Mouse (Mus musculus): ENCODE data around the gene Tmem274. TPM values are rescaled to one million over a fixed set of nuclear protein-coding genes. Genes with fewer than 3 reads are reported as not detected.
A peak's percentile ranks its signal among the peaks of the same experiment; 100 is the strongest.

Tmem274 gene
- polyA plus RNA-seq, 1 experiment from 2014 or later, result 0.50 TPM

DNA sequence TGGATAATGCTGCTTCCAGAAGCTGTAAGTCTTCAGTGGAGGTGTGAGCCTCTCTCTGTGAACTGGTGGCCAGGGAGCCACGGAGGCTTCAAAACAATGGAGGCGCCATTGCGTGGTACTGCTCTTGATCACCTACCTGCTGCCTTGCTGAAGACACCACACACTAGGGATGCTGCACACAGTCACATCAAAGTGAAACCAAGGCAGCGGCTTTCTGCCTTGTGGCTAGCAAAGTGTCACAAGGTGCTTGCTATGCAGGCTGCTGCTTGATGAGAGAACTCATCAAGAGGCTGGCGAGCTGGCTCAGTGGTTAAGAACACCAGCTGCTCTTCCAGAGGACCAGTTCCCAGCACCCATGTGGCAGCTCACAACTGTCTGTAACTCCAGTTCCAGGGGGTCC is 38.5 kb downstream of the Tmem274 start:
- no peak overlapping the region for H3K4me3 ChIP-seq
- no peak for DNase-seq (ENCODE audit: extremely low spot score, low spot score)
- no peaks in the 10 kb centered on the region for H3K36me3 ChIP-seq (replicated peaks)
- H3K27ac ChIP-seq, result no peak overlapping the region
- 91% methylated on average over 5 of the region's 5 CpGs for WGBS
- H3K27me3 ChIP-seq (ENCODE audit: poor library complexity, severe bottlenecking), result peaks cover 5% of the 10 kb centered on the region; the same call in 1 of the 2 replicates
- no peaks in the 10 kb centered on the region for H3K9me3 ChIP-seq
- H3K4me1 ChIP-seq, result peaks cover 45% of the 10 kb centered on the region

DNA sequence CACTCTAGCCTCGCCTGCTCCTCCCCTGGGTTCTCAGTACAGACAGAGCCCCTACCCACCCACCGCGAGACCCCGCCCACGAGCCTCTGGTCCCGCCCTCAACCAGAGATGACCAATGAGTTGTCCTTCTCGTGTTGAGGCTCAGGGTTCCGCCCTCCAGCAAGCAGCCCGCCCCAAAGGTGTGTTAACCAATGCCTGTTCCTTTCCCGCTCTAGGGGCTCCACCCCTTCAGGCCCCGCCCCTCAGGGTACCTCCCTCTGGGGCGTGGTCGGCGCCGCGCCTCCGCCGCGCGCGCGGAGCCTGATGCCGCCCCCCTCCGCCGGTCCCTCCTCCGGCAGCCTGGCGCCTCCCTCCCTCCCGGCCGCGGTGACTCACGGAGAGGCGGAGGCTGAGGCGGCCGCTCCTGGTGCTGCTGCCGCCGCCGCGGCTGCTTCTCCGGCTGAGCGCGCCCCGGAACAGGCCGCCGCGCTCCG is 40.7 kb downstream of the Tmem274 start, which contains the start of gene Ctnnbip1:
Gene Ctnnbip1, plus strand, starts transcription at position 369 of the 473 bp plus-strand sequence.
- Histone ChIP-seq H3K4me3 (peak within 1 kb of the TSS; percentile 90), H3K36me3 (replicated peaks) (no peaks in the 10 kb centered on the region), H3K4me1 (peaks cover 48% of the 10 kb centered on the region), H3K27ac (peak within 1 kb of the TSS; percentile 91), H3K27me3 (ENCODE audit: poor library complexity, severe bottlenecking) (peaks cover 5% of the 10 kb centered on the region; the same call in 1 of the 2 replicates), H3K9me3 (no peaks in the 10 kb centered on the region)
- WGBS, result under 1% methylated on average over 45 of the region's 46 CpGs
- DNase-seq (ENCODE audit: extremely low spot score, low spot score), result peak; percentile 96

GRCm38 (mm10) chr4:149518351-149519220 is 41.4 kb downstream of the Tmem274 start:
- H3K9me3 ChIP-seq, result no peaks in the 10 kb centered on the region
- H3K27ac ChIP-seq, result peak overlapping the region; percentile 91
- H3K27me3 ChIP-seq (ENCODE audit: poor library complexity, severe bottlenecking), result peaks cover 5% of the 10 kb centered on the region; the same call in 1 of the 2 replicates
- peak overlapping the region; percentile 90 for H3K4me3 ChIP-seq
- peak; percentile 44 for DNase-seq (ENCODE audit: extremely low spot score, low spot score)
- WGBS, result 4% methylated on average over 51 of the region's 52 CpGs
- peaks cover 55% of the 10 kb centered on the region for H3K4me1 ChIP-seq
- H3K36me3 ChIP-seq (replicated peaks), result no peaks in the 10 kb centered on the region

DNA sequence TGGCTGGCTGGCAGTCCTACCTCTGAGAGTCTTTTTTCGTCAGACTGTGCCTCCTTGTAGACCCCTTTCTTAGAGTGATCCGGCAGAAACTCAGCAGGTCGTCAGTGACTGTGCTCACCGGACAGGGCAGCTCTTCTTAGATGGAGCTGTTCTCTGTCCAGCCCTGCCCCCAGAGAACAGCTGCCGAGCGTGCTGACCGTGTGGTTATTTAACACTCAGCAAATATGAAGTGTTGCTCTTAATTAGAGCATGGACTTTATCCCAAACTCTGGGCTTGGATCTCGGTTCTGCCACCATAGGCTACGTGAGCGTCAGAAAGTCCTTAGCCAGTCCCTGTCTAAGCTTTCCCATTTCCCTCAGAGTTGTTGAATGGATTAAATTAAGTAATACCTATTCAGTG is 44.1 kb downstream of the Tmem274 start:
- no peak for DNase-seq (ENCODE audit: extremely low spot score, low spot score)
- Histone ChIP-seq H3K4me1 (peaks cover 77% of the 10 kb centered on the region), H3K4me3 (no peak overlapping the region), H3K36me3 (replicated peaks) (peaks cover 5% of the 10 kb centered on the region; the same call in 1 of the 2 replicates), H3K27me3 (ENCODE audit: poor library complexity, severe bottlenecking) (peaks cover 5% of the 10 kb centered on the region; the same call in 1 of the 2 replicates), H3K9me3 (no peaks in the 10 kb centered on the region), H3K27ac (no peak overlapping the region)
- 74% methylated on average over 10 of the region's 10 CpGs for WGBS

DNA sequence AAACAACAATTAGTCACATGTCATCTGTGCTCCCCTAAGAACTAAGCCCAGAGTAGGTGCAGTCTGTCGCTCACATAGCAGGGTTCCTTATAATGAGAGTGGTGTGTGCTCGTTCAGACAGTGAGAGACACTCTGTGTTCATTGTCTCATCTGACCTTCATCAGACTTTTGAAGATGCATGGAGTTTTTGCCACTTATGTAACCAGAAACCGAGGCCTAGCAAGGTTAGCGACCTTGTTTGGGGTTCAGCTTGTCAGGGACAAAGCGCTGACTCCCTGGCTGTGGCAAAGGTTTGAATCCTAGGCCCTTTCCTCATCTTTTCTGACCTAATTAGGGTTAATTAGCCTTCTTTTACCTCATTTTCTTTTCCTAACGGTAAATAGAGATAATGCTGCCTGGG is 46.8 kb downstream of the Tmem274 start:
- Histone ChIP-seq H3K9me3 (no peaks in the 10 kb centered on the region), H3K27ac (no peak overlapping the region), H3K4me3 (no peak overlapping the region), H3K36me3 (replicated peaks) (peaks cover 5% of the 10 kb centered on the region; the same call in 1 of the 2 replicates), H3K4me1 (peaks cover 76% of the 10 kb centered on the region), H3K27me3 (ENCODE audit: poor library complexity, severe bottlenecking) (peaks cover 5% of the 10 kb centered on the region; the same call in 1 of the 2 replicates)
- WGBS, result 68% methylated on average over 6 of the region's 6 CpGs
- DNase-seq (ENCODE audit: extremely low spot score, low spot score), result no peak

DNA sequence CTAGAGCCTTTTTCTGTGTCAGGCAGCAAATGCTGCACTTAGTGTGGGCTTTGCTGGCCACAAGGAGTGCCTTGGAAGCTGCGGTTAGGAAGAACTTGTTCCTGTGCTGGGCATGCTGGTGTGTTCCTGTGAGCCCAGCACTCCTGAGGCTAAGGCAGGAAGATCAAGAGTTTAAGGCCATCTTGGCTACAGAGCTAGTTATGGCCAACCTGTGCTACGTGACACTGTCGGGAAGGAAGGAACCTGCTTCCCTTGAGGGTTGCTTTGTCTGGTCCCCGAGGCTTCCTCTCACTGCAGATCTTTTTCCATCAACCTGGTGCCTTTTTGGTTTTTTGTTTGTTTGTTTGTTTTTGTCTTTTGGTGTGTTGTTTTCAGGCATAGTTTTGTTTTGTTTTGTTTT is 48.0 kb downstream of the Tmem274 start:
- no peak overlapping the region for H3K4me3 ChIP-seq
- peaks cover 73% of the 10 kb centered on the region for H3K4me1 ChIP-seq
- WGBS, result 86% methylated on average over 4 of the region's 4 CpGs
- no peak overlapping the region for H3K27ac ChIP-seq
- H3K9me3 ChIP-seq, result no peaks in the 10 kb centered on the region
- no peak for DNase-seq (ENCODE audit: extremely low spot score, low spot score)
- H3K27me3 ChIP-seq (ENCODE audit: poor library complexity, severe bottlenecking), result no peaks in the 10 kb centered on the region
- H3K36me3 ChIP-seq (replicated peaks), result peaks cover 5% of the 10 kb centered on the region; the same call in 1 of the 2 replicates

- no peak for DNase-seq (ENCODE audit: extremely low spot score, low spot score)
- H3K27ac ChIP-seq, result peak overlapping the region; percentile 60
- no peak overlapping the region for H3K4me3 ChIP-seq
- H3K36me3 ChIP-seq (replicated peaks), result peaks cover 5% of the 10 kb centered on the region; the same call in 1 of the 2 replicates
- peaks cover 67% of the 10 kb centered on the region for H3K4me1 ChIP-seq
- 75% methylated on average over 6 of the region's 6 CpGs for WGBS
- no peaks in the 10 kb centered on the region for H3K9me3 ChIP-seq
- no peaks in the 10 kb centered on the region for H3K27me3 ChIP-seq (ENCODE audit: poor library complexity, severe bottlenecking)
These were observed 48.6 kb downstream of the Tmem274 start for GRCm38 (mm10) chr4:149525811-149526210.

DNA sequence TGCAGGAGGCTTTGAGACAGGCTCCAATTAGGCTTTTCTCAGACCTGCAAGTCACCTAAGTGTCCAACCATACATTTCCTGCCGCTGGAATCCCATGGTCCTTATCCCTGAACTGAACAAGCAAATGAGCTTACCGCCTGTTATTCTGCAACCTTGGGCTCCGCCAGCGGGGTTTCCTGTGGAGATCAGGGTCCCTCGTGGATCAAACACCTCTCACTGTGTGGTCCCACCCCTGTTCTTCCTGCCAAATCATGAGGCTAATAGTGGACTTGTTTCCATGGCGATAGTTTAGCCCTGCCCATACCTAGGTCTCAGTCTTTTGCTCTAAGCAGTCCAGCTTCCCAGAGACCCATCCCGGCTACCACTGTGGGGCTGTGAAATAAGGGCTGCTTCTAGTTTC is 49.2 kb downstream of the Tmem274 start:
- H3K4me1 ChIP-seq, result peaks cover 62% of the 10 kb centered on the region
- no peaks in the 10 kb centered on the region for H3K9me3 ChIP-seq
- WGBS, result 42% methylated on average over 7 of the region's 7 CpGs

GRCm38 (mm10) chr4:149527621-149528354 is 50.6 kb downstream of the Tmem274 start:
- no peaks in the 10 kb centered on the region for H3K27me3 ChIP-seq (ENCODE audit: poor library complexity, severe bottlenecking)
- WGBS, result 76% methylated on average over 15 of the region's 15 CpGs
- H3K4me1 ChIP-seq, result peaks cover 56% of the 10 kb centered on the region
- peaks cover 7% of the 10 kb centered on the region; the same call in 1 of the 2 replicates for H3K36me3 ChIP-seq (replicated peaks)
- no peak for DNase-seq (ENCODE audit: extremely low spot score, low spot score)
- H3K4me3 ChIP-seq, result no peak overlapping the region
- H3K9me3 ChIP-seq, result no peaks in the 10 kb centered on the region
- 0 out of 2 replicates have a peak overlapping the region, but pooled peaks have one; percentile 0 for H3K27ac ChIP-seq

More for the DNA sequence above, 49.2 kb downstream of the Tmem274 start:
- peaks cover 5% of the 10 kb centered on the region; the same call in 1 of the 2 replicates for H3K36me3 ChIP-seq (replicated peaks)
- DNase-seq (ENCODE audit: extremely low spot score, low spot score), result no peak
- peak overlapping the region; percentile 60 for H3K27ac ChIP-seq
- no peak overlapping the region for H3K4me3 ChIP-seq
- H3K27me3 ChIP-seq (ENCODE audit: poor library complexity, severe bottlenecking), result no peaks in the 10 kb centered on the region

DNA sequence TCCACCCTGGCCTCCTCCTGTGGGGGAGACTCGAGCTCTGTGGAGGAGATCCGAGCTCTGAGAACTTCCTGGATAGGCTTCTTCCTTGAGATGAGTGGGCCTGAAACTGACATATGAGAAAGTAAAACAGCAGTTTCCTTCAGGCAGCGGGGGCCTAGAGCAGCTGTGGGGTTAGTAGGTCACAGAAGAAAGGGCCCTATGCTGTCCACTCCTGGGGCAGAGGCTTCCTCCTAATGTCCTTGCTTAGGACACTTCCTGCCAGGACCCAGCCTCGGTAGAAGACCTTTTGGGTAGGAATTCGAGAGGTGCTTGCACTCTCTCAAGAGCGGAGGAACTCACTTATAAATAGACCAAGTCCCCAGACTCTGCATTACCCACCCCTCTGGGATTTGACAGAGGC is 52.5 kb downstream of the Tmem274 start:
- peak overlapping the region; percentile 48; the same call in 1 of the 2 replicates for H3K27ac ChIP-seq
- no peaks in the 10 kb centered on the region for H3K9me3 ChIP-seq
- H3K4me1 ChIP-seq, result peaks cover 40% of the 10 kb centered on the region
- 72% methylated on average over 6 of the region's 6 CpGs for WGBS
- no peak overlapping the region for H3K4me3 ChIP-seq
- H3K36me3 ChIP-seq (replicated peaks), result peaks cover 14% of the 10 kb centered on the region; the same call in 1 of the 2 replicates
- H3K27me3 ChIP-seq (ENCODE audit: poor library complexity, severe bottlenecking), result no peaks in the 10 kb centered on the region
- DNase-seq (ENCODE audit: extremely low spot score, low spot score), result no peak

Data from forebrain, embryonic 10.5 days (tissue).